Mouse (Mus musculus): Measurements from ENCODE around the gene Lrrc1.

The Lrrc1 gene

DNA sequence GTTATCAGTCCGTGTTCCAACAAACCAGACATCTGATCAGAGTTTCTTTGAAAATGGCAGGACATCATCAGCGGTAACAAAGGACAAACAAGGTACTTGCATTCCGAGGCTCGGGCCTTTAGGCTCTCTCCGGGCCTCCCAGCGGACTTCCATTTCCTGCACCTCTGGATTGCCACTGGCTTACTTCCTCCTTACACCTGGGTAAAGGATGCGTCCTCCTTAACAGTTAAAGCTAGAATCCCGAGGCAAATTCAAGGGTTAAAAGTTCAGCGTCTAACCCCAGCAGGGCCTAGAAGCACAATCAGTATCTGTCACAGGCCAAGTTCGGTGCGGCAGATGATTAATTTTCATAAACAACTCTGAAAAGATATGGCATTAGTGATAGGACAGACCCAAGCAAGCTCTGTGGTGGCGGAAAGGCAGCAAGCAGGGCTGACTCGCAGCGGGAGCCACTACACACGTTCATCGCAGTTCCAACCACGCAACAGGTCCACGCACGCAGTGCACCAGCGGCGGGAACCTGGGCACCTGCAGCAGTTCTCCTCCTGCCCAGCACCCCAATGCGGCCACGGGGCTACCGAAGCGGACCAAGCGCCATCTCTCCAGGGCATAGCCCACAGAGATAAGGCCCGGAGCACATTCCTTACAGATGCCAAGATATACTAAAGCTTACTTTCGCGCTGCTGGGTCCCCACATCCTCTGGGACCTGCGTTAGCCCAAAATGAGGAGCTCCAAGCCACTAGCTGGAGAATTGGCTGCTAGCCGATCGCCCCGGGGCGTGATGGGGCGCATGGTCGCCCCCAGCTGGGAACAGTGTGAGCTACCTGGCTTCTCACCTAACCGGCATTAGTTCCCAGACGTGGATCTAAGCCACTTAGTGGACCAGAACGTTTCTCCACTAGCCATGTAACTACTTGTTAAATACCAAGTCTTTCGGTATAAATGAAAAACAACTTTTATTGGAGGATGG lies 1.0 kb downstream of the Lrrc1 start:
- DNase-seq = peak; percentile 76

- no peak for DNase-seq
These were observed 3.1 kb downstream of the Lrrc1 start for GRCm38 (mm10) chr9:77541556-77541955.

- no peak for DNase-seq
These were observed 5.4 kb downstream of the Lrrc1 start for GRCm38 (mm10) chr9:77539232-77539631.

DNA sequence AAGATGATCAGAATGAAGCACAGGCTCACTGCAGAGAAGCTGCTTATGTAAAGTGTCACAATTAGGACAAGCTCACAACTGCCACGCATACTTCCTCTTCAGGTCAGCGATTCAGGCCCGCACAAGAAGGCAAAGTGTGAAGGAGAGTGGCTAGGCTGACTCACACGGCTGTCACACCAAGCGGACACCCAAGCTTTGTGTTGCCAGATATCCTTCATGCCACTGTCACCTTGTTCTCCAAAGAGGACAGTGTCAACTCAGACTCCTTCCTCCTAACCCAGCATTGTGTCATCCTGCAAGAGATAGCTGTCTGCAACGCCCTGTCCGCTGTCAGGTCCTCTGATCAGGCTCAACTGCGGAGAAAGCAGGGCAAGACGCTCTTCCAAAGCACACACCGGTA lies 7.3 kb downstream of the Lrrc1 start:
- DNase-seq = no peak

- DNase-seq = no peak
These were observed 7.8 kb downstream of the Lrrc1 start for GRCm38 (mm10) chr9:77536832-77537231.

DNA sequence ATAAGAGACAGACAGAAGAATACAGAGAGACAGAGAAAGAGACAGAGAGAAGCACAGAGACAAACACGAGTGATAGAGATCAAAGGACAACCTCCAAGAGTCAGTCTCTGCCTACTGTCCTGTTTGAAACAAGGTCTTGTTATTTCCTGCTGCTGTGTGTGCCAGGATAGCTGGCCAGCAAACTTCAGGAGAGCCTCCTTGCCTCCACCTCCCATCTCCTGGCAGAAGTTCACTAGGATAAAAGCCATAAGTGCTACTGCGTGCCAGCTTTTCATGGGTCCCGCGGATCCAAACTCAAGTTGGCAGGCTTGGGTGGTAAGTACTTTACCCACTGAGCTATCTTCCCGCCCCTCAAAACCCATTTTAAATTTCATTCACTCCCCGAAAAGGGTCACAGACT lies 8.4 kb downstream of the Lrrc1 start:
- DNase-seq = peak; percentile 35

DNA sequence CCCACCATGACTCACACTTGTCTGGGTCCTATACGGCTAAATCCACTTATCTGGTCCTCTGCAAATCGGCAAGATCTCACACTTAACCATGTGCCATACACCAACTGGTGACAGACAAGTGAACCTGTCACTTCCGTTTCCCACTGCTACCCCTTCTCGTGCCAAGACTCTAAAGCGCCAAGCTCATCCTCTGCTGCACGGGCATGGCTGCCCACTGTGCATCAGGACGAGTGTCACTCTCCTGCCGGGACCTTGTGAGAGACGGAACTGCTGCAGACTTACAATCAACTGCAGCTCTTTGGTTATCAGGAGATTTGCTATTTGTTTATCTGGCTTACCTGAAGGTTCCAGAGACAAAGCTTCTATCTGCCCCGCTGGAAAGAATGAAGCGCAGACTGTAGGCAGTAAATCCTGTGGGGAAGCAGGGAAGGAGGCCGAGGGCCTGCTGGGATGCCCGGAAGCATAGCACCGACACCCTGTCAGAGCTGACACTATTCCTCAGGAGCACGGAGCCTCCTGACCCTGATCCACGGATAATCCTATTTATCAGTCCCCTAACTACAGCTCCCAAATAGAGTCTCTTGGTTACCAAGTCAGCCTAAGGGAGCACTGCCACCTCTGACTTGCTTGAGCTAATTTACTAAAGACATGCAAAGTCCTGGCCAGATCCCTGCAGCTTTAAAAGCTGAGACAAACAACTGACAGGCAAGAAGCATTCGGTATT lies 9.5 kb downstream of the Lrrc1 start:
- DNase-seq = no peak

GRCm38 (mm10) chr9:77528379-77529041 lies 16.2 kb downstream of the Lrrc1 start:
- DNase-seq = no peak

DNA sequence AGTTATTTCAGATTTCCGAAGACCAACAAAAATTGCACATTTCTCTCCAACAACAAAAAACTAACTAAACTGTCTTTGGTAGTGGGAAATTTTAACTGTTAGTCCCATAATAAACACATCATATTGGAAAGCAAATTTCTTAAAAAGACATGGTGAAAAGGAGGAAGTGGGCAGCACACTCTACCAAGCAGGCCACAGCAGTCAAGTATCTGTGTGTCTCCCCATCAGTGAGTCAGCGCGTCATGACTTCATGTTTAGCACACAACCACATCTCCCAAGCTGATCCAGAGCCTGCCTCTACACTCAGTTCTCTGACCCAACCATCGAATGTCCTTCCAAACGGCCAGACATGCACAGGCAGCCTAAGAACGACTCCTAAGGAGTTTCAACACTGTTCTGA lies 17.5 kb downstream of the Lrrc1 start:
- no peak for DNase-seq

DNA sequence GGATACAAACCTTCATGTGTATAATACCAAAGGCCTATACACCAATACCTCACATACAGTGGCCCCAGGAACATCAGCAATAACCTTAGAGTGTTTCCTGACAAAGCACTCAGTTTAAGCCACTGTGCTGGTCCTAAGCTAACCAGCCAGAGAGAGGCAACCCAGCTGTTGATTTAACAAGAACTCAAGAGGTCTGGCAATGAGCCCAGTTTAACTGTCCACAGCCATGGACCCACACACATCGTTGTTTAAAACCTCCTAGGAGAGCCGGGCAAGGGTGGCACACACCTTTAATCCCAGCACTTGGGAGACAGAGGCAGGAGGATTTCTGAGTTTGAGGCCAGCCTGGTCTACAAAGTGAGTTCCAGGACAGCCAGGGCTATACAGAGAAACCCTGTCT lies 18.0 kb downstream of the Lrrc1 start:
- peak; percentile 42 for DNase-seq

- DNase-seq = no peak
These were observed 18.9 kb downstream of the Lrrc1 start for GRCm38 (mm10) chr9:77525595-77526295.

GRCm38 (mm10) chr9:77523793-77524192 lies 20.9 kb downstream of the Lrrc1 start:
- no peak for DNase-seq

GRCm38 (mm10) chr9:77522476-77522875 lies 22.2 kb downstream of the Lrrc1 start:
- no peak for DNase-seq

- no peak for DNase-seq
These were observed 25.5 kb downstream of the Lrrc1 start for GRCm38 (mm10) chr9:77519198-77519597.

- DNase-seq = no peak
These were observed 27.8 kb downstream of the Lrrc1 start for GRCm38 (mm10) chr9:77516782-77517364.

DNA sequence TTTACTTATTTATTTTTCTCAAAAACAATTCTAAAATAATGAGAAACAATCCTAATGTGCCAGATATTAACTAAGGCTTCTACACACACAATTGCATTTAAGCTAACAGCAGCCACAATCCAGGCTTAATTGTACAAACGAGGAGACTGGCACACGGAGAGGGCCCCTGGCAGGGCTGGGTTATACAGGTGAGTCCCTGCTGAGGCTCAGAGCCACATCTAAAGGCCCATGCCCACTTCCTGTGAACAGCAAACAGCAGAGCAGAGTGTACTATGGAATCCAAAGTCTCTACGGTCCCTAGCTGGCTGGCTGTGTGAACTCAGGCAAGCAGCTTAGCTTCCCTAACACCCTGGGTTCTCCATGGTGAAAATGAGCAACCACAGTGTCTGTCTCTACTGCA lies 30.8 kb downstream of the Lrrc1 start:
- no peak for DNase-seq

DNA sequence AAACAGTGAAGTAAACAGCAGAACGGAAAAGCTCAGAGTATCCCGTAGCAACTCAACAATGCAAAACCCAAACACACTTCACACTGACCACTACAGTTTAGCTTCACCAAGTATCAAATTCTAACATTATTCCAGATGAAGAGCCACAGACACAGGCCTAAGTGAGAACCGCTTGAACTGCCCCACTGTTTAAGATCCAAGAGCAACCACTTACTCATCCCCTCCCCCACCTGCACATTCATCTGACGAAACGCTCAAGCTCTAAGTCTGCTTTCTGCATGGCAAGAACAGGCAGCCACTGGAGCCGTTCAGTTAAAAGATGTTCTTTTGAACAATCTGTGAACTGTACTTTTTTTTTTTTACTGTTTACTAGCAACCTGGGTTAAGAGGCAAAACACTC lies 32.5 kb downstream of the Lrrc1 start:
- no peak for DNase-seq

DNA sequence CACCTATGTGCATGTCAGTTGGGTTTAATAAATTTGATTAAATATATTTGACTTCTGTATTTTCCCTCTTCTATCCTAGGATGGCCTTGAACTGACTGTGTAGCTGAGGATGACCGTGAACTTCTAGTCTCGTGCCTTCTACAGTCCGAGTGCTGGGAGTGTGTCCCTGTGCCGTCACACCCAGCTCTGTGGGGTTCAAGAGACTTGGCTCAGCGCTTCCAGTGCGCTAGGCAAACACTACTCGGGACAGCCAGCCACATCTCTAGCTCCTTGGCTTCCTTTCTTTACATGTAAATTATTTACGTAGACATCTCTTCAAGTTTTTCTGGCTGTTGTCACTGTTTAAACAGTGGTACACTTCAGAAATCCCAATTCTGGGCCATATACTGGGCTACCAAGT lies 34.1 kb downstream of the Lrrc1 start:
- no peak for DNase-seq

DNA sequence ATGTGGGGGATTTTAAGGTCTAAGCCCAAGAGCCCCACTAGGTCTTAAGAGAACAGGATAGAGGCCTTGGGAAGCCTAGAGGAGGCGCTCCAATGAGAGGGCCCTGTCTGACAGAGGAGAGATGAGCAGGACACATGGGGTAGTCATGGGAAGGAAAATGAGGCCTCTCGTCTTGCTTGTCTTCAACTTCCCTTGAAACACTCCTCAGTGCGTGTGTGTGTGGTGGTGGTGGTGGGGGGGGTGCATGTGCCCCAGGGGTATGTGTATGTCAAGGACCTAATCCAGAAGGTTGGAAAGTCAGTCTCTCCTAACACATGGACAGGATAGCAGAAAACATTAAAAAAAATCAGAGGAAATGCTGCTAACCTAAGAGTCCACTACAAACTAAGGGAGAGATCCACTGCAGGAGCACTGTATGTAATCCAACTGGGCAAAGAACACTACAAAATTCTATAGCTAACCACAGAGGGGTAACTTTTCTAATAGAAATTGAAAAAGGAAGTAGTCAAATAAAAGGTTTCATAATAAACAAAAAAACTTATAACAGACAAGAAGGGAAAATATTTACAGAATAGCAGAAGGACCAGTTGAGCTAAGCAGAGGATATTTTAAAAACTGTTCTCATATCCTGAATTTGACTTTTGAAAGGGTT lies 36.8 kb downstream of the Lrrc1 start:
- no peak for DNase-seq

GRCm38 (mm10) chr9:77502548-77503438 lies 41.9 kb downstream of the Lrrc1 start:
- peak; percentile 52 for DNase-seq

- no peak for DNase-seq
These were observed 42.5 kb downstream of the Lrrc1 start for GRCm38 (mm10) chr9:77502171-77502547.
